Mouse (Mus musculus) megakaryocyte, embryonic 14.5 days (primary cell): Measurements from ENCODE around the gene Srebf1. TPM values are rescaled to one million over a fixed set of nuclear protein-coding genes. Genes with fewer than 3 reads are reported as not detected.

Source experiments
- H3K27me3 ChIP-seq: replicated peaks from 2 replicates; pipeline ENCODE3; 2012; ENCODE audit warnings: inconsistent platforms
- H3K36me3 ChIP-seq: replicated peaks from 2 replicates; pipeline ENCODE3; 2012; ENCODE audit warnings: low read length, inconsistent platforms, mixed read lengths
- H3K4me1 ChIP-seq: 2 replicates; pipeline ENCODE4 v1.6.1; 2012; ENCODE audit warnings: inconsistent platforms
- H3K4me3 ChIP-seq: replicated peaks from 2 replicates; pipeline ENCODE3; 2012; ENCODE audit warnings: moderate library complexity, mild to moderate bottlenecking, inconsistent platforms
- H3K9me3 ChIP-seq: 2 replicates; pipeline ENCODE4 v1.6.1; 2012; ENCODE audit warnings: inconsistent platforms
- FLI1 ChIP-seq: IDR thresholded peaks from 2 replicates; pipeline ENCODE4 v1.6.1; 2012; ENCODE audit warnings: low read length, inconsistent platforms, mixed read lengths
- GATA1 ChIP-seq: IDR thresholded peaks from 3 replicates; pipeline ENCODE4 v1.6.1; 2012; ENCODE audit warnings: mixed read lengths, low read length, inconsistent platforms, borderline replicate concordance
- polyA plus RNA-seq: library from polyadenylated mRNA; stranded (reverse); fragments of >175 nt; gene quantifications from 2 replicates; pipeline ENCODE4 v1.2.3, GENCODE M21; 2012; ENCODE audit warnings: low replicate concordance; ENCODE audit not compliant: insufficient read depth

Gene Srebf1
- polyA plus RNA-seq, 1 experiment, result 138 TPM

- H3K9me3 ChIP-seq, result no peaks in the 10 kb centered on the region
- H3K4me1 ChIP-seq, result peaks cover 97% of the 10 kb centered on the region
- TF ChIP-seq GATA1 (no peak), FLI1 (no peak)
- H3K36me3 ChIP-seq, result peaks cover 61% of the 10 kb centered on the region
- peak overlapping the region; percentile 96 for H3K4me3 ChIP-seq
- no peaks in the 10 kb centered on the region for H3K27me3 ChIP-seq
Measured at GRCm38 (mm10) chr11:60175371-60176181, 46.8 kb downstream of the Srebf1 start.

- TF ChIP-seq GATA1 (no peak), FLI1 (no peak)
- peaks cover 63% of the 10 kb centered on the region for H3K36me3 ChIP-seq
- H3K4me3 ChIP-seq, result no peak overlapping the region
- no peaks in the 10 kb centered on the region for H3K27me3 ChIP-seq
- H3K9me3 ChIP-seq, result no peaks in the 10 kb centered on the region
- peaks cover 97% of the 10 kb centered on the region for H3K4me1 ChIP-seq
Measured at GRCm38 (mm10) chr11:60173606-60174184, 48.7 kb downstream of the Srebf1 start.

- H3K36me3 ChIP-seq, result peaks cover 69% of the 10 kb centered on the region
- H3K4me1 ChIP-seq, result peaks cover 96% of the 10 kb centered on the region
- H3K4me3 ChIP-seq, result no peak overlapping the region
- no peaks in the 10 kb centered on the region for H3K9me3 ChIP-seq
- H3K27me3 ChIP-seq, result no peaks in the 10 kb centered on the region
- no peak for TF ChIP-seq GATA1
- TF ChIP-seq FLI1, result no peak
Measured at GRCm38 (mm10) chr11:60172074-60172473, 50.3 kb downstream of the Srebf1 start.

- Histone ChIP-seq H3K27me3 (no peaks in the 10 kb centered on the region), H3K4me1 (peaks cover 90% of the 10 kb centered on the region)
- TF ChIP-seq GATA1 (no peak), FLI1 (no peak)
Measured at GRCm38 (mm10) chr11:60168780-60169179, 53.6 kb downstream of the Srebf1 start.

GRCm38 (mm10) chr11:60165076-60165475, 57.3 kb downstream of the Srebf1 start:
- TF ChIP-seq GATA1, result no peak
- no peak for TF ChIP-seq FLI1
- Histone ChIP-seq H3K36me3 (peaks cover 94% of the 10 kb centered on the region), H3K27me3 (no peaks in the 10 kb centered on the region), H3K9me3 (no peaks in the 10 kb centered on the region), H3K4me3 (no peak overlapping the region), H3K4me1 (peaks cover 92% of the 10 kb centered on the region)

More at GRCm38 (mm10) chr11:60168780-60169179, 53.6 kb downstream of the Srebf1 start:
- H3K36me3 ChIP-seq, result peaks cover 93% of the 10 kb centered on the region
- no peak overlapping the region for H3K4me3 ChIP-seq
- no peaks in the 10 kb centered on the region for H3K9me3 ChIP-seq

- Histone ChIP-seq H3K9me3 (no peaks in the 10 kb centered on the region), H3K27me3 (no peaks in the 10 kb centered on the region), H3K36me3 (peaks cover 94% of the 10 kb centered on the region), H3K4me1 (peaks cover 92% of the 10 kb centered on the region), H3K4me3 (no peak overlapping the region)
- TF ChIP-seq GATA1 (no peak), FLI1 (no peak)
Measured at GRCm38 (mm10) chr11:60164450-60164849, 57.9 kb downstream of the Srebf1 start.

GRCm38 (mm10) chr11:60163362-60163761, 59.0 kb downstream of the Srebf1 start:
- Histone ChIP-seq H3K36me3 (peaks cover 94% of the 10 kb centered on the region), H3K4me3 (no peak overlapping the region), H3K9me3 (no peaks in the 10 kb centered on the region), H3K27me3 (no peaks in the 10 kb centered on the region), H3K4me1 (peaks cover 92% of the 10 kb centered on the region)
- TF ChIP-seq GATA1 (no peak), FLI1 (no peak)

GRCm38 (mm10) chr11:60162547-60162946, 59.8 kb downstream of the Srebf1 start:
- TF ChIP-seq GATA1, result no peak
- TF ChIP-seq FLI1, result no peak
- Histone ChIP-seq H3K36me3 (peaks cover 94% of the 10 kb centered on the region), H3K4me1 (peaks cover 92% of the 10 kb centered on the region)

GRCm38 (mm10) chr11:60161146-60161874, 61.1 kb downstream of the Srebf1 start:
- Histone ChIP-seq H3K27me3 (no peaks in the 10 kb centered on the region), H3K9me3 (no peaks in the 10 kb centered on the region), H3K36me3 (peaks cover 93% of the 10 kb centered on the region), H3K4me3 (no peak overlapping the region), H3K4me1 (peaks cover 92% of the 10 kb centered on the region)
- no peak for TF ChIP-seq FLI1
- TF ChIP-seq GATA1, result no peak

More at GRCm38 (mm10) chr11:60162547-60162946, 59.8 kb downstream of the Srebf1 start:
- H3K27me3 ChIP-seq, result no peaks in the 10 kb centered on the region
- no peaks in the 10 kb centered on the region for H3K9me3 ChIP-seq
- H3K4me3 ChIP-seq, result no peak overlapping the region

- H3K9me3 ChIP-seq, result no peaks in the 10 kb centered on the region
- H3K4me1 ChIP-seq, result peaks cover 88% of the 10 kb centered on the region
- peaks cover 93% of the 10 kb centered on the region for H3K36me3 ChIP-seq
- TF ChIP-seq GATA1 (no peak), FLI1 (no peak)
- peak overlapping the region; percentile 60 for H3K4me3 ChIP-seq
- no peaks in the 10 kb centered on the region for H3K27me3 ChIP-seq
Measured at GRCm38 (mm10) chr11:60160454-60161114, 61.8 kb downstream of the Srebf1 start.
